8 mouse cellular contexts compared by ENCODE assay signal in the genomic region with DNA sequence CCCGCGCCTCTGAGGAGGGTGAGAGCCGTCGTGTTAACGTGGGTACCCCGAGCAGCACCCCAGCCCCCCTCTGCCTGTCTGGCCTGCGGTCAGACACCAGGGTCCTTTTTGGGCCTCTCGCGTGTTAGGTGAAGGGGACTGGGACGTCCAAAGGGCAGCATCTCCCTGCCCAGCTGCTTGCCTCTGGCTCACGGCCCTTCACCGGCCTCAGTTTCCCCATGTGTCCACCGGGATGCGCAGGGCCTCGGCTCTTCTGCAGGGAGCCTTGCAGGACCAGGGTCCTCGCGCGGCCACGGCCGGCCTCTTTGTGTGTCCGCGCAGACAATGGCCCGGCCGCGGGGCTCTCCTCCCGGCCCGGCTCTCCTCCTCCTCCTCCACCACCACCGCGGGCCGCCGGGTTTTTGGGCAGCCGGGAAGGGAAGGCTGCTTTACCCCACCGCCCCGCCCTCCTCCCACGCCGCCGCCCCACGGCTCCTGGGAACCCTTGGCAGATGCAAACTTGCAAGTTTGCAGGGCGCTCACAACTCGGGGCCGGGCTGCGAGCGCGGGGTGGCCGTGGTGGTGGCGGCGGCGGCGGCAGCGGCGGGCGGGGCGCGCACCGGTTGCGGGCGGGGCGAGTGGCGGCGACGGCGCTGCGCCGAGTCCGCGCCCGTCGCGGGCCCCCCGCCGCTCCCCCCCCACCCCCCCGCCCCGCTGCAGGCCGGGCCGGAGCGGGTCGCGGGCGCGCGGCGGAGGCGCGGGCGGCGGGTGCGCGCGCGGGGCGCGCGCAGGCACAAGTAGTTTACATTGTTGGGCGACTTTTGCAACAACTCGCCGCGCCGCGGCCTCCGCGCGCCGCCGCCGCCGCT. TPM values are rescaled to one million over a fixed set of nuclear protein-coding genes. Genes with fewer than 3 reads are reported as not detected.
DNase-seq lines count a peak whose midpoint lies in the region; ATAC-seq and TF ChIP-seq lines count a peak whose summit lies in the region.

No protein-coding gene starts in this region.

- no peak for TF ChIP-seq EP300 in liver, postnatal 0 days (IDR thresholded peaks at IDR 0.05; ENCODE audit: low read depth)

- peak overlapping the region; percentile 89 for H3K4me2 ChIP-seq in heart, embryonic 12.5 days
- peak overlapping the region; percentile 91 for H3K4me2 ChIP-seq in kidney, embryonic 15.5 days
- peak overlapping the region; percentile 80 for H3K4me2 ChIP-seq in liver, postnatal 0 days (ENCODE audit: low read depth, low read length)
- peak overlapping the region; percentile 96 for H3K4me2 ChIP-seq in neural tube, embryonic 15.5 days

- H3K27me3 ChIP-seq in heart, embryonic 12.5 days (replicated peaks): no peaks in the 10 kb centered on the region
- H3K27me3 ChIP-seq in kidney, embryonic 15.5 days: peaks cover 28% of the 10 kb centered on the region
- no peaks in the 10 kb centered on the region for H3K27me3 ChIP-seq in liver, postnatal 0 days (ENCODE audit: insufficient read depth, low read length)
- no peaks in the 10 kb centered on the region for H3K27me3 ChIP-seq in neural tube, embryonic 15.5 days (replicated peaks)

- no peaks in the 10 kb centered on the region for H3K36me3 ChIP-seq in heart, embryonic 12.5 days
- no peaks in the 10 kb centered on the region for H3K36me3 ChIP-seq in kidney, embryonic 15.5 days
- no peaks in the 10 kb centered on the region for H3K36me3 ChIP-seq in liver, postnatal 0 days (replicated peaks; ENCODE audit: insufficient read depth, low read length)
- no peaks in the 10 kb centered on the region for H3K36me3 ChIP-seq in neural tube, embryonic 15.5 days

- H3K9me3 ChIP-seq in heart, embryonic 12.5 days (replicated peaks): no peaks in the 10 kb centered on the region
- H3K9me3 ChIP-seq in kidney, embryonic 15.5 days (replicated peaks): no peaks in the 10 kb centered on the region
- H3K9me3 ChIP-seq in liver, postnatal 0 days (ENCODE audit: low read length): no peaks in the 10 kb centered on the region
- H3K9me3 ChIP-seq in neural tube, embryonic 15.5 days (replicated peaks): no peaks in the 10 kb centered on the region

- DNase-seq in 3134 (ENCODE audit: extremely low read depth, insufficient read length, low spot score) (peak; percentile 77), adipocyte (ENCODE audit: low spot score) (peak; percentile 78)
- DNase-seq in embryo, embryonic 9.5 days (ENCODE audit: extremely low spot score): peak; percentile 79
- DNase-seq in liver, postnatal 0 days: peak; percentile 79
- peak; percentile 75 for DNase-seq in thymus, postnatal 14 days

- H3K9ac ChIP-seq in heart, embryonic 12.5 days: peak overlapping the region; percentile 95
- peak overlapping the region; percentile 95 for H3K9ac ChIP-seq in kidney, embryonic 15.5 days
- H3K9ac ChIP-seq in liver, postnatal 0 days (replicated peaks): peak overlapping the region; percentile 89
- H3K9ac ChIP-seq in neural tube, embryonic 15.5 days (replicated peaks): peak overlapping the region; percentile 79

- peak overlapping the region; percentile 95 for H3K4me3 ChIP-seq in heart, embryonic 12.5 days
- H3K4me3 ChIP-seq in kidney, embryonic 15.5 days (replicated peaks): peak overlapping the region; percentile 91
- peak overlapping the region; percentile 91 for H3K4me3 ChIP-seq in liver, postnatal 0 days (ENCODE audit: low read depth, low read length)
- H3K4me3 ChIP-seq in neural tube, embryonic 15.5 days (replicated peaks): peak overlapping the region; percentile 73

- peaks cover 53% of the 10 kb centered on the region for H3K4me1 ChIP-seq in heart, embryonic 12.5 days (replicated peaks)
- H3K4me1 ChIP-seq in kidney, embryonic 15.5 days: peaks cover 66% of the 10 kb centered on the region
- H3K4me1 ChIP-seq in liver, postnatal 0 days (ENCODE audit: insufficient read depth): peaks cover 39% of the 10 kb centered on the region
- H3K4me1 ChIP-seq in neural tube, embryonic 15.5 days: peaks cover 63% of the 10 kb centered on the region

- ATAC-seq in heart, embryonic 12.5 days (ENCODE audit: insufficient number of reproducible peaks, low FRiP score): peak; percentile 49; the same call in 1 of the 2 replicates
- ATAC-seq in kidney, embryonic 15.5 days (replicated peaks; ENCODE audit: low FRiP score): peak; percentile 44
- peak; percentile 71 for ATAC-seq in liver, postnatal 0 days
- ATAC-seq in neural tube, embryonic 15.5 days (ENCODE audit: low FRiP score): peak; percentile 30; the same call in 1 of the 2 replicates

- peak overlapping the region; percentile 97 for H3K27ac ChIP-seq in heart, embryonic 12.5 days (ENCODE audit: poor library complexity, severe bottlenecking)
- peak overlapping the region; percentile 97 for H3K27ac ChIP-seq in kidney, embryonic 15.5 days
- H3K27ac ChIP-seq in liver, postnatal 0 days (ENCODE audit: low read depth): peak overlapping the region; percentile 99
- H3K27ac ChIP-seq in neural tube, embryonic 15.5 days (replicated peaks): peak overlapping the region; percentile 82

- WGBS in heart, embryonic 12.5 days: 8% methylated on average over 87 of the region's 106 CpGs
- under 1% methylated on average over 43 of the region's 106 CpGs for WGBS in kidney, embryonic 15.5 days
- WGBS in liver, postnatal 0 days (ENCODE audit: insufficient replicate concordance): 3% methylated on average over 28 of the region's 106 CpGs
- WGBS in neural tube, embryonic 15.5 days: under 1% methylated on average over 49 of the region's 106 CpGs

- TF ChIP-seq CTCF in liver, postnatal 0 days (IDR thresholded peaks at IDR 0.05; ENCODE audit: low read depth): no peak

RNA-seq across cellular contexts. Expression of a gene that starts 0.5 kb away (rescaled TPM):
- polyA plus RNA-seq in heart, embryonic 12.5 days (2016; fragmentation: Nextera tagmentation; extraction: Ambion mirVana): 7.8 and 8.6 TPM in 2 replicates
- 9.6 and 10.4 TPM in 2 replicates for polyA plus RNA-seq in kidney, embryonic 15.5 days (2015; fragmentation: Nextera tagmentation; extraction: Ambion mirVana)
- 13.3 and 13.9 TPM in 2 replicates for polyA plus RNA-seq in liver, postnatal 0 days (2015; fragmentation: Nextera tagmentation; extraction: Ambion mirVana)
- polyA plus RNA-seq in neural tube, embryonic 15.5 days (2015; fragmentation: Nextera tagmentation; extraction: Ambion mirVana): 3.6 and 5.1 TPM in 2 replicates

Comparison
In these comparisons a context has a peak if more than half of its experiments do, and no peak if none do; other contexts are left out.
1. Peak in every context shown above with its lines: DNase-seq, ATAC-seq, H3K4me3 ChIP-seq and H3K27ac ChIP-seq.